Mouse (Mus musculus) ES-Bruce4 (cell line): ENCODE measurements at regions not wholly inside any gene's neighbourhood (a gene's known extent, or its start where the extent isn't known, plus 50 kb on each side); places are given as distances from the start of the nearest gene placed in this dataset.

Experiments used
- CTCF ChIP-seq: IDR thresholded peaks from one replicate; pipeline ENCODE4 v1.8.1; 2011; ENCODE audit warnings: low read depth, low read length
- EP300 ChIP-seq: IDR thresholded peaks from 2 replicates; pipeline ENCODE4 v1.6.1; 2011; ENCODE audit warnings: low read depth, low read length; ENCODE audit not compliant: insufficient read depth

- TF ChIP-seq CTCF, result no peak
- TF ChIP-seq EP300, result no peak
These were observed 499.5 kb downstream of the Plcl1 start for GRCm38 (mm10) chr1:55905232-55905631.
